Mouse (Mus musculus): ENCODE measurements around the gene Slc22a2. TPM values are rescaled to one million over a fixed set of nuclear protein-coding genes. Genes with fewer than 3 reads are reported as not detected.

Gene Slc22a2
- polyA plus RNA-seq, 1 experiment, result 1.0 TPM

- Histone ChIP-seq H3K27ac (ENCODE audit: insufficient read depth, low read length) (no peak overlapping the region), H3K4me1 (ENCODE audit: control insufficient read depth, insufficient read depth, low read length) (no peaks in the 10 kb centered on the region), H3K4me3 (ENCODE audit: insufficient read depth, low read length) (no peak overlapping the region)
- no peak for TF ChIP-seq CTCF (IDR thresholded peaks at IDR 0.05; ENCODE audit: extremely low read depth, insufficient read depth, low read length)
- TF ChIP-seq POLR2A (IDR thresholded peaks at IDR 0.05; ENCODE audit: extremely low read depth, insufficient read depth, low read length), result no peak
Observed at GRCm38 (mm10) chr17:12586966-12587365, 3.0 kb downstream of the Slc22a2 start.

GRCm38 (mm10) chr17:12588801-12589247 lies 4.9 kb downstream of the Slc22a2 start:
- Histone ChIP-seq H3K4me1 (ENCODE audit: control insufficient read depth, insufficient read depth, low read length) (no peaks in the 10 kb centered on the region), H3K4me3 (ENCODE audit: insufficient read depth, low read length) (no peak overlapping the region), H3K27ac (ENCODE audit: insufficient read depth, low read length) (no peak overlapping the region)
- TF ChIP-seq POLR2A (IDR thresholded peaks at IDR 0.05; ENCODE audit: extremely low read depth, insufficient read depth, low read length) (no peak), CTCF (IDR thresholded peaks at IDR 0.05; ENCODE audit: extremely low read depth, insufficient read depth, low read length) (no peak)

- no peak for TF ChIP-seq POLR2A (IDR thresholded peaks at IDR 0.05; ENCODE audit: extremely low read depth, insufficient read depth, low read length)
- TF ChIP-seq CTCF (IDR thresholded peaks at IDR 0.05; ENCODE audit: extremely low read depth, insufficient read depth, low read length), result no peak
- Histone ChIP-seq H3K27ac (ENCODE audit: insufficient read depth, low read length) (no peak overlapping the region), H3K4me3 (ENCODE audit: insufficient read depth, low read length) (no peak overlapping the region), H3K4me1 (ENCODE audit: control insufficient read depth, insufficient read depth, low read length) (no peaks in the 10 kb centered on the region)
Observed at GRCm38 (mm10) chr17:12590911-12591625, 7.1 kb downstream of the Slc22a2 start.

GRCm38 (mm10) chr17:12595846-12596515 lies 12.0 kb downstream of the Slc22a2 start:
- Histone ChIP-seq H3K27ac (ENCODE audit: insufficient read depth, low read length) (no peak overlapping the region), H3K4me3 (ENCODE audit: insufficient read depth, low read length) (no peak overlapping the region), H3K4me1 (ENCODE audit: control insufficient read depth, insufficient read depth, low read length) (no peaks in the 10 kb centered on the region)
- TF ChIP-seq CTCF (IDR thresholded peaks at IDR 0.05; ENCODE audit: extremely low read depth, insufficient read depth, low read length) (no peak), POLR2A (IDR thresholded peaks at IDR 0.05; ENCODE audit: extremely low read depth, insufficient read depth, low read length) (no peak)

- Histone ChIP-seq H3K4me1 (ENCODE audit: control insufficient read depth, insufficient read depth, low read length) (no peaks in the 10 kb centered on the region), H3K4me3 (ENCODE audit: insufficient read depth, low read length) (no peak overlapping the region), H3K27ac (ENCODE audit: insufficient read depth, low read length) (no peak overlapping the region)
- TF ChIP-seq POLR2A (IDR thresholded peaks at IDR 0.05; ENCODE audit: extremely low read depth, insufficient read depth, low read length), result no peak
- TF ChIP-seq CTCF (IDR thresholded peaks at IDR 0.05; ENCODE audit: extremely low read depth, insufficient read depth, low read length), result no peak
Observed at GRCm38 (mm10) chr17:12606634-12607033, 22.7 kb downstream of the Slc22a2 start.

GRCm38 (mm10) chr17:12607202-12607601 lies 23.3 kb downstream of the Slc22a2 start:
- no peaks in the 10 kb centered on the region for H3K4me1 ChIP-seq (ENCODE audit: control insufficient read depth, insufficient read depth, low read length)
- TF ChIP-seq CTCF (IDR thresholded peaks at IDR 0.05; ENCODE audit: extremely low read depth, insufficient read depth, low read length) (no peak), POLR2A (IDR thresholded peaks at IDR 0.05; ENCODE audit: extremely low read depth, insufficient read depth, low read length) (no peak)
- H3K27ac ChIP-seq (ENCODE audit: insufficient read depth, low read length), result no peak overlapping the region
- no peak overlapping the region for H3K4me3 ChIP-seq (ENCODE audit: insufficient read depth, low read length)

- H3K4me3 ChIP-seq (ENCODE audit: insufficient read depth, low read length), result no peak overlapping the region
- no peaks in the 10 kb centered on the region for H3K4me1 ChIP-seq (ENCODE audit: control insufficient read depth, insufficient read depth, low read length)
- no peak overlapping the region for H3K27ac ChIP-seq (ENCODE audit: insufficient read depth, low read length)
- TF ChIP-seq CTCF (IDR thresholded peaks at IDR 0.05; ENCODE audit: extremely low read depth, insufficient read depth, low read length), result no peak
- TF ChIP-seq POLR2A (IDR thresholded peaks at IDR 0.05; ENCODE audit: extremely low read depth, insufficient read depth, low read length), result no peak
Observed at GRCm38 (mm10) chr17:12614511-12615385, 30.8 kb downstream of the Slc22a2 start.

- Histone ChIP-seq H3K4me1 (ENCODE audit: control insufficient read depth, insufficient read depth, low read length) (no peaks in the 10 kb centered on the region), H3K4me3 (ENCODE audit: insufficient read depth, low read length) (no peak overlapping the region), H3K27ac (ENCODE audit: insufficient read depth, low read length) (no peak overlapping the region)
- TF ChIP-seq CTCF (IDR thresholded peaks at IDR 0.05; ENCODE audit: extremely low read depth, insufficient read depth, low read length) (no peak), POLR2A (IDR thresholded peaks at IDR 0.05; ENCODE audit: extremely low read depth, insufficient read depth, low read length) (no peak)
Observed at GRCm38 (mm10) chr17:12615429-12615828, 31.5 kb downstream of the Slc22a2 start.

- no peak overlapping the region for H3K4me3 ChIP-seq (ENCODE audit: insufficient read depth, low read length)
- no peaks in the 10 kb centered on the region for H3K4me1 ChIP-seq (ENCODE audit: control insufficient read depth, insufficient read depth, low read length)
- no peak overlapping the region for H3K27ac ChIP-seq (ENCODE audit: insufficient read depth, low read length)
- TF ChIP-seq POLR2A (IDR thresholded peaks at IDR 0.05; ENCODE audit: extremely low read depth, insufficient read depth, low read length) (no peak), CTCF (IDR thresholded peaks at IDR 0.05; ENCODE audit: extremely low read depth, insufficient read depth, low read length) (no peak)
Observed at GRCm38 (mm10) chr17:12619641-12620040, 35.7 kb downstream of the Slc22a2 start.
